Mouse (Mus musculus) forebrain, embryonic 13.5 days (tissue): ENCODE data around the gene Glis3. TPM values are rescaled to one million over a fixed set of nuclear protein-coding genes. Genes with fewer than 3 reads are reported as not detected.
A peak's percentile ranks its signal among the peaks of the same experiment; 100 is the strongest.

Experiments used
- ATAC-seq: fragments of 200-750 bp; cut with Nextera tagmentation; 2 replicates; pipeline ENCODE4 v1.8.0; 2017
- H3K27ac ChIP-seq: fragments of 300-500 bp; sonication (generic); 2 replicates; pipeline ENCODE4 v1.5.1; 2015; ENCODE audit warnings: inconsistent platforms, mild to moderate bottlenecking, moderate library complexity
- H3K27me3 ChIP-seq: fragments of 300-500 bp; sonication (generic); 2 replicates; pipeline ENCODE4 v1.6.1; 2015; ENCODE audit warnings: mild to moderate bottlenecking, inconsistent platforms
- H3K36me3 ChIP-seq: fragments of 300-500 bp; sonication (generic); 2 replicates; pipeline ENCODE4 v1.6.1; 2015; ENCODE audit warnings: mild to moderate bottlenecking, inconsistent platforms; ENCODE audit not compliant: poor library complexity, severe bottlenecking
- H3K4me1 ChIP-seq: fragments of 300-500 bp; sonication (generic); 2 replicates; pipeline ENCODE4 v1.6.1; 2015; ENCODE audit warnings: inconsistent platforms
- H3K4me2 ChIP-seq: fragments of 300-500 bp; sonication (generic); 2 replicates; pipeline ENCODE4 v1.6.1; 2015; ENCODE audit warnings: inconsistent platforms, mild to moderate bottlenecking, moderate library complexity
- H3K4me3 ChIP-seq: fragments of 300-500 bp; sonication (generic); 2 replicates; pipeline ENCODE4 v1.5.1; 2015; ENCODE audit warnings: mild to moderate bottlenecking, inconsistent platforms
- H3K9ac ChIP-seq: fragments of 300-500 bp; sonication (generic); 2 replicates; pipeline ENCODE4 v1.6.1; 2015; ENCODE audit warnings: mild to moderate bottlenecking, inconsistent platforms
- H3K9me3 ChIP-seq: fragments of 300-500 bp; sonication (generic); replicated peaks from 2 replicates; pipeline ENCODE4 v1.6.1; 2016; ENCODE audit warnings: inconsistent platforms
- WGBS: fragments of 180-500 bp; shearing (Covaris S2); methylation state at CpG from one replicate; pipeline ENCODE4 v1.1.7; 2015; 5-methylcytosine and 5-hydroxymethylcytosine counted together
- polyA plus RNA-seq: library from polyadenylated mRNA; unstranded; fragments of >200 nt; fragmentation: Nextera tagmentation; extraction: Ambion mirVana; gene quantifications from 2 replicates; pipeline ENCODE4 v1.2.1, GENCODE M21; 2015

The Glis3 gene
- polyA plus RNA-seq, 1 experiment from 2014 or later: 1.3 TPM

DNA sequence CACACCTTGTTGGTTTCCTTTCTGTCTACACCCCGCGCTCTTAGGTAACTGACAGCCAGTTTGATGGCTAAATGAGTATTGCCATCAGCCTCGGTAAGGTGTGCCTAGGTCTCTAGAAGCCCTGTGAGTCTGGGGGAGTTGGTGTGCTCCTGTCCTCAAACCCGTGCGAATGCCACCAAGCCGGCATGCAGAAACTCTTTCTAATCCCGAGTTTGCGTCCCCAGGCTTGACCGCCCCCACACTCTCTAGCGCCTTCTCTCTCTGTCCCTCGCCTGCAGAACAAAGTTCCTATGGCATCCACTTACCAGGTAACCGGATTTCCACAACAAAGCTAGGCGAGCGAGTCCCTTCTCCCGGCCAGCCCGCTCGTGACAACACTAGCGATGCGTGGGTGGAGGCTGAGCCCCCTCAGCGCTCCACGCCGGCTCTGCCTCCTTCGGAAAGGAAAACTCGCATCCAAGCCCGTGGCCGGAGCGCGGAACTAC is 544 bp downstream of the Glis3 start:
- under 1% methylated on average over 28 of the region's 28 CpGs for WGBS
- H3K4me1 ChIP-seq: peaks cover 39% of the 10 kb centered on the region
- no peaks in the 10 kb centered on the region for H3K9me3 ChIP-seq
- H3K9ac ChIP-seq: peak overlapping the region; percentile 68
- no peak overlapping the region for H3K27ac ChIP-seq
- no peak for ATAC-seq
- H3K4me3 ChIP-seq: peak overlapping the region; percentile 58
- peaks cover 50% of the 10 kb centered on the region for H3K27me3 ChIP-seq
- peak overlapping the region; percentile 99 for H3K4me2 ChIP-seq
- no peaks in the 10 kb centered on the region for H3K36me3 ChIP-seq

- no peaks in the 10 kb centered on the region for H3K9me3 ChIP-seq
- peaks cover 47% of the 10 kb centered on the region for H3K27me3 ChIP-seq
- peaks cover 39% of the 10 kb centered on the region for H3K4me1 ChIP-seq
- ATAC-seq: no peak
- peak overlapping the region; percentile 58 for H3K4me3 ChIP-seq
- peak overlapping the region; percentile 99 for H3K4me2 ChIP-seq
- WGBS: under 1% methylated on average over 30 of the region's 30 CpGs
- no peaks in the 10 kb centered on the region for H3K36me3 ChIP-seq
- no peak overlapping the region for H3K27ac ChIP-seq
- H3K9ac ChIP-seq: peak overlapping the region; percentile 68; the same call in 1 of the 2 replicates
These were observed 1.1 kb downstream of the Glis3 start for GRCm38 (mm10) chr19:28678646-28679270.

DNA sequence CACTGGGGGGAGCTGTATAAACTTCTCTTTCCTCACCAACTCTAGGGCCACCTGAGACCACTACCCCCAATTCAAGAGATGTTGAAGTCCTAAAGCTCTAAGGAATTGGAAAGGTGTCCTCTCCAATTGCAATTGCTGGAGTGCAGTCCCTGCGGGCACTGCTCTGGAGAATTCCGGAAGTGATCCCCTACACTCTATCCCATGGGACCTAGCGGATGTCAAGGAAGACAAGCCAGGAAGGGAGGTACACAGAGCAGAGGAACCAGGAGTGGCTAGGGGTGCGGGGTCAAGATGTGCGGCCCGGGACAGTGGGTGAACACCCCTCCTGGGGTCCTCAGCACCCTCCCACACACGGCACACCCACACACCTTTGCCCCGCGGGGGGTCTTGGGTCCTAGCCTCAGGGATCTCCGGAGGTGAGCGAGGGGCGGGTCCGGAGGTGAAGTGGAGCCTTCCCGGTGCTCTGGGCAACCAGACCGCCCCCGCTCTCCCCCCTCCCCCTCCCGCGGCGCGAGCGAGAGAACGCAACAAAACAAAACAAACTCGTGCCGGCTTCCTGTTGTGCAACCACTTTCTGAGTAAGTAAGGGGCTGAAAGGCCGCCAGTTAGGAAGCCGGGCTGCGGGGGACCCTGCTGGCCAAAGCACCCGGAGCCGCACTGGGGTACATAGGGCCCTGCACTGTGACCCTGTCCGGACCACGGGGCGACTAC is 2.0 kb downstream of the Glis3 start:
- ATAC-seq: peak; percentile 22; the same call in 1 of the 2 replicates
- Histone ChIP-seq H3K27ac (no peak overlapping the region), H3K27me3 (peaks cover 47% of the 10 kb centered on the region), H3K4me1 (peaks cover 39% of the 10 kb centered on the region), H3K9me3 (no peaks in the 10 kb centered on the region), H3K4me2 (peak overlapping the region; percentile 99), H3K9ac (peak overlapping the region; percentile 60), H3K36me3 (no peaks in the 10 kb centered on the region), H3K4me3 (peak overlapping the region; percentile 58)
- WGBS: 1% methylated on average over 32 of the region's 32 CpGs

DNA sequence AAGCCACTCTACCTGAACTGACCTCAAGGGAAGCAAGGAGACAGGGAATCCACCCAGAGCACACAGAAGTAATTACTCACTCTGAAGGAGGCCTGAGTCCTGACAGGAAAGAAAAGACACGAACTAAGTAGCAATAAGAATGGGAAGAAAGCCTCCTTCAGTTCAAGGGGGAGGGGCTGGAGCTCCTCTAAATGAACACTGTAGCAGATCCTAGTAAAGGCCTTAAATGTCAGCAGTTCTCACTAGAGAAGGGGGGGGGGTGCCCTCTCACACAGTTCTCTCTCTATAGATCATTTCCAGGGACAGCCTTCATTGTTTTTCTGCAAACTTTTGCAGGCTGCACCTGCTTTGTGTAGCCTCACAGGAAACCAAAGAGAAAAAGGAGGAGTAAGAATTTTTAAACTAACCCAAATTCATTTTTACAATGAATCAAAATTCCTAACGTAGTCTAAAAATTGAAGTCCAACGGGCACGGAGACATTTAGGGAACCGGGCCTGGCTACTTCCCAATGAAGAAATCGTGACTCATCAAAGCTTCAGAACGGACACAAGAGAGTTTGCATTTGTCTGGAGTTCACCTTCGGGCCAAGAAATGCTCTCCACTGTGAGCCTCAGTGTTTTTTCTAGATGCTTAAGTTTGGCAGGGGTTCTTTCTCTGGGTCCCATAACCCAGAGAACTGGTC is 2.7 kb downstream of the Glis3 start:
- peaks cover 39% of the 10 kb centered on the region for H3K4me1 ChIP-seq
- H3K4me2 ChIP-seq: peak overlapping the region; percentile 99
- no peaks in the 10 kb centered on the region for H3K36me3 ChIP-seq
- peaks cover 46% of the 10 kb centered on the region for H3K27me3 ChIP-seq
- no peak overlapping the region for H3K27ac ChIP-seq
- no peak for ATAC-seq
- peak overlapping the region; percentile 58; the same call in 1 of the 2 replicates for H3K4me3 ChIP-seq
- 23% methylated on average over 8 of the region's 8 CpGs for WGBS
- no peaks in the 10 kb centered on the region for H3K9me3 ChIP-seq
- H3K9ac ChIP-seq: no peak overlapping the region

DNA sequence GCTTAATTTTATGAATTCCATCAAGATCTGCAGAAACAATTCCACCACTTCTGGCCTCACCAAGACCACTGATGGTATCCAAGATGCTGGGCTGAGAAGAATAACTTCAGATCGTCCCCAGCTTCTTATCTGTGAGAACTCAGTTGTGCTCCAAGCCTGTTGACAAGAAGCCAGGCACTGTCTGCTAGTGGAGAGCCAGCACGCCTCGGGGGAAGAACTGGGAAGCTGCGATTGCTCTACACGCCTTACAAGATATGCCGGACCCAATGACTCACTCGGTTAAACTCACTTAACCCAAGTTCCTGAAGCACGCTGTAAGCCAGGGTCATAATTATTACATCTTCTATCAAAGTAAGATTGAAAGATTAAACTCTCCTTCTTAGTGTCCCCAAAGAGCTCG is 16.1 kb downstream of the Glis3 start:
- 89% methylated on average over 9 of the region's 9 CpGs for WGBS
- H3K4me1 ChIP-seq: no peaks in the 10 kb centered on the region
- H3K9ac ChIP-seq: no peak overlapping the region
- no peak overlapping the region for H3K27ac ChIP-seq
- ATAC-seq: no peak
- H3K9me3 ChIP-seq: no peaks in the 10 kb centered on the region
- H3K4me3 ChIP-seq: no peak overlapping the region
- H3K36me3 ChIP-seq: no peaks in the 10 kb centered on the region
- no peak overlapping the region for H3K4me2 ChIP-seq
- no peaks in the 10 kb centered on the region for H3K27me3 ChIP-seq

DNA sequence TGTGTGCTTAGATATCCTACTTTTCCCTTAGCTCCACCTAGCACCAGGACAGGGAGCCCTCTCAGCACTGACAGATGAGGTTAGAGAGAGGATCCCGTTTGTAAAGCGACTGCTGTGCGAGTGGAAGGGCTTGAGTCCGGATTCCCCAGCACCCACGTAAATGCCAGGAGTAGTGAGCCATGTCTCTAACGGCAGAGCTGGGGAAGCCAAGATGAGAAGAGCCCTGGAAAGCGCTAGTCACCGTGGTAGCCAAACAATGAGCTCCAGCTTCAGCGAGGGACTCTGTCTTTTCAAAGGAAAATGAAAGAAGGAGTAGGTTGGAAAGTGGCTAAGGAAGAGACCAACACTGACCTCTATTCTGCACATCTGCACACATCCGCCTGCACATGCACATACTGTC is 16.7 kb downstream of the Glis3 start:
- no peak overlapping the region for H3K9ac ChIP-seq
- no peak for ATAC-seq
- H3K4me1 ChIP-seq: no peaks in the 10 kb centered on the region
- 54% methylated on average over 10 of the region's 10 CpGs for WGBS
- H3K27me3 ChIP-seq: no peaks in the 10 kb centered on the region
- H3K4me2 ChIP-seq: no peak overlapping the region
- H3K36me3 ChIP-seq: no peaks in the 10 kb centered on the region
- no peak overlapping the region for H3K4me3 ChIP-seq
- no peak overlapping the region for H3K27ac ChIP-seq
- no peaks in the 10 kb centered on the region for H3K9me3 ChIP-seq

DNA sequence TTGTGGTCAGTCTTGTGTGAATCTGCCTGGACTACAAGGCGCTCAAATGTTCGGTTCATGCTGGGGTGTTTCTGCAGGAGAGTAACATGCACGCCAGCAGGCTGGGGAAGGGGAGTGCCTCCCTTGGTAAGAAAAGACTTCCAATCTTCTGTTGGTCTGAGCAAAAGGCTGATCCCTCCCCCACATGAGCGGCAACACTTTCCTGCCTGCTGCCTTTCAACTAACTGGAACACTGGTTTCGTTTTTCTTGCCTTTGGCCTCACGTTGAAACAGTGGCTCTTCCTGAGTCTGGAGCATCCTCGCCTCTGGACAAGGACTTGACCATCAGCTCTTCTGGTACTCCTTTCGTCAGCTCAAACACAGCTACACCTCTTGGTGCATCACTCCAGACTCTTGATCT is 17.4 kb downstream of the Glis3 start:
- no peak for ATAC-seq
- Histone ChIP-seq H3K27ac (no peak overlapping the region), H3K27me3 (no peaks in the 10 kb centered on the region), H3K9me3 (no peaks in the 10 kb centered on the region), H3K36me3 (no peaks in the 10 kb centered on the region), H3K4me1 (peaks cover 4% of the 10 kb centered on the region; the same call in 1 of the 2 replicates), H3K9ac (no peak overlapping the region), H3K4me2 (no peak overlapping the region), H3K4me3 (no peak overlapping the region)
- 63% methylated on average over 8 of the region's 8 CpGs for WGBS

DNA sequence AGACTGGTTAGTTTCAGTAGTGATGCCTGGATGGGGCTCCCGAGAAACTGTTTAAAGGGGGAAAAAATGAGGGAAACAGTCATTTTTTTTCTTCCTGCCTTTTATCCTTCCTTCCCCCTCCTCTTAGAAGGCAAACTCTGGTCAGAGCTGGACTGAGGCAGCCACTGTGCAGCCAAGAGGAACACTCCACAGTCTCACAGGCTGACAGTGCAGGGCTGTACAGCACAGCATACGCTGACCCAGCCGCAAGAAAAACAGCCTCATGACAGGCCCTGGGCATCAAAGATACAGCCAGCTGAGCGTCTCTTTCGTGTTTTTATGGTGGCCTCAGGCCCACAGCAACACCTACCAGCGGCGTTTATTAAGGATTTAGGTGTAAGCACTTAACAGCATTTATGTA is 19.0 kb downstream of the Glis3 start:
- WGBS: 87% methylated on average over 7 of the region's 7 CpGs
- Histone ChIP-seq H3K27ac (no peak overlapping the region), H3K9me3 (no peaks in the 10 kb centered on the region), H3K27me3 (no peaks in the 10 kb centered on the region), H3K36me3 (no peaks in the 10 kb centered on the region), H3K9ac (no peak overlapping the region), H3K4me1 (peaks cover 5% of the 10 kb centered on the region; the same call in 1 of the 2 replicates), H3K4me2 (no peak overlapping the region), H3K4me3 (no peak overlapping the region)
- no peak for ATAC-seq

GRCm38 (mm10) chr19:28657686-28658195 is 22.1 kb downstream of the Glis3 start:
- H3K4me3 ChIP-seq: no peak overlapping the region
- H3K9me3 ChIP-seq: no peaks in the 10 kb centered on the region
- H3K36me3 ChIP-seq: no peaks in the 10 kb centered on the region
- H3K4me2 ChIP-seq: no peak overlapping the region
- ATAC-seq: no peak
- no peak overlapping the region for H3K27ac ChIP-seq
- H3K27me3 ChIP-seq: no peaks in the 10 kb centered on the region
- WGBS: 36% methylated on average over 5 of the region's 5 CpGs
- no peak overlapping the region for H3K9ac ChIP-seq
- peaks cover 5% of the 10 kb centered on the region; the same call in 1 of the 2 replicates for H3K4me1 ChIP-seq

GRCm38 (mm10) chr19:28656882-28657281 is 23.0 kb downstream of the Glis3 start:
- peaks cover 5% of the 10 kb centered on the region; the same call in 1 of the 2 replicates for H3K4me1 ChIP-seq
- H3K27me3 ChIP-seq: no peaks in the 10 kb centered on the region
- no peak overlapping the region for H3K9ac ChIP-seq
- no peak overlapping the region for H3K4me2 ChIP-seq
- no peak overlapping the region for H3K4me3 ChIP-seq
- no peaks in the 10 kb centered on the region for H3K36me3 ChIP-seq
- 79% methylated on average over 6 of the region's 6 CpGs for WGBS
- no peak overlapping the region for H3K27ac ChIP-seq
- H3K9me3 ChIP-seq: no peaks in the 10 kb centered on the region
- no peak for ATAC-seq

GRCm38 (mm10) chr19:28655166-28655565 is 24.7 kb downstream of the Glis3 start:
- no peak overlapping the region for H3K9ac ChIP-seq
- no peaks in the 10 kb centered on the region for H3K27me3 ChIP-seq
- WGBS: 82% methylated on average over 7 of the region's 7 CpGs
- no peaks in the 10 kb centered on the region for H3K9me3 ChIP-seq
- no peak overlapping the region for H3K4me2 ChIP-seq
- H3K27ac ChIP-seq: no peak overlapping the region
- peaks cover 5% of the 10 kb centered on the region; the same call in 1 of the 2 replicates for H3K4me1 ChIP-seq
- no peaks in the 10 kb centered on the region for H3K36me3 ChIP-seq
- H3K4me3 ChIP-seq: no peak overlapping the region
- no peak for ATAC-seq

- H3K9ac ChIP-seq: no peak overlapping the region
- H3K4me1 ChIP-seq: no peaks in the 10 kb centered on the region; the same call in 1 of the 2 replicates
- no peak overlapping the region for H3K27ac ChIP-seq
- no peak overlapping the region for H3K4me2 ChIP-seq
- 89% methylated on average over 5 of the region's 5 CpGs for WGBS
- no peak for ATAC-seq
- H3K4me3 ChIP-seq: no peak overlapping the region
- H3K27me3 ChIP-seq: no peaks in the 10 kb centered on the region
- no peaks in the 10 kb centered on the region for H3K36me3 ChIP-seq
- no peaks in the 10 kb centered on the region for H3K9me3 ChIP-seq
These were observed 29.0 kb downstream of the Glis3 start for GRCm38 (mm10) chr19:28650836-28651235.
